9 mouse cellular contexts compared by ENCODE assay signal in genomic region chr10:70186136-70186535, GRCm38 (mm10). TPM values are rescaled to one million over a fixed set of nuclear protein-coding genes. Genes with fewer than 3 reads are reported as not detected.
DNase-seq lines count a peak whose midpoint lies in the region; ATAC-seq and TF ChIP-seq lines count a peak whose summit lies in the region.
"Had no signal": no experiment of that assay in that cellular context is flagged by ENCODE, and none has a peak within 500 bp of the region (broad histone marks: within the 10 kb centered on the region; RNA-seq: fewer than 3 reads in every experiment).

No protein-coding gene starts in this region.

- no peaks in the 10 kb centered on the region for H3K79me2 ChIP-seq in heart, adult 2 months (replicated peaks; ENCODE audit: control insufficient read depth, insufficient read depth, low read length)

- no peak for TF ChIP-seq EP300 in heart, adult 2 months (IDR thresholded peaks at IDR 0.05; ENCODE audit: insufficient read depth, low read depth, low read length)
- TF ChIP-seq EP300 in lung, postnatal 0 days (IDR thresholded peaks at IDR 0.05) = no peak

- 67% methylated on average over 9 of the region's 9 CpGs for WGBS in heart, adult 2 months
- 71% methylated on average over 9 of the region's 9 CpGs for WGBS in heart, embryonic 11.5 days (ENCODE audit: insufficient replicate concordance)
- WGBS in lung, postnatal 0 days = 63% methylated on average over 9 of the region's 9 CpGs

- no peak overlapping the region for H3K4me3 ChIP-seq in heart, adult 2 months
- H3K4me3 ChIP-seq in heart, embryonic 11.5 days (ENCODE audit: low read depth, low read length) = no peak overlapping the region
- H3K4me3 ChIP-seq in lung, postnatal 0 days (ENCODE audit: low read depth, low read length) = no peak overlapping the region

- no peaks in the 10 kb centered on the region for H3K27me3 ChIP-seq in heart, adult 2 months (ENCODE audit: control insufficient read depth, insufficient read depth, low read length)
- no peaks in the 10 kb centered on the region for H3K27me3 ChIP-seq in heart, embryonic 11.5 days (ENCODE audit: control insufficient read depth, insufficient read depth, low read length)
- H3K27me3 ChIP-seq in lung, postnatal 0 days (replicated peaks; ENCODE audit: insufficient read depth, low read length) = no peaks in the 10 kb centered on the region

- H3K9me3 ChIP-seq in heart, embryonic 11.5 days (replicated peaks; ENCODE audit: control insufficient read depth, low read length) = no peaks in the 10 kb centered on the region
- no peaks in the 10 kb centered on the region for H3K9me3 ChIP-seq in lung, postnatal 0 days (ENCODE audit: low read length)

- no peak overlapping the region for H3K4me2 ChIP-seq in heart, embryonic 11.5 days
- H3K4me2 ChIP-seq in lung, postnatal 0 days (replicated peaks; ENCODE audit: low read depth, low read length) = no peak overlapping the region

- DNase-seq in heart, adult 2 months = peak in 1 of 2 experiments; percentile 56
- DNase-seq in urinary bladder, postnatal 14 days (ENCODE audit: low spot score) = peak; percentile 51
- no peak for DNase-seq in urinary bladder, postnatal 4 days (ENCODE audit: low spot score in 2 of 2)
- peak; percentile 34 for DNase-seq in gastrocnemius, postnatal 14 days
- peak; percentile 52 for DNase-seq in lung, postnatal 0 days (ENCODE audit: low spot score)
- DNase-seq in thymus, postnatal 36 days = peak; percentile 27 to 43
- no peak for DNase-seq in frontal cortex, postnatal 25 days (ENCODE audit: low spot score in 2 of 2)

- peak; percentile 83 for TF ChIP-seq CTCF in heart, adult 2 months (IDR thresholded peaks at IDR 0.05)
- peak; percentile 78 for TF ChIP-seq CTCF in lung, postnatal 0 days (IDR thresholded peaks at IDR 0.05)

- TF ChIP-seq POLR2A in heart, adult 2 months (IDR thresholded peaks at IDR 0.05; ENCODE audit: insufficient read depth, low read depth, low read length) = no peak

- no peak overlapping the region for H3K27ac ChIP-seq in heart, adult 2 months
- H3K27ac ChIP-seq in heart, embryonic 11.5 days (ENCODE audit: low read depth, low read length) = no peak overlapping the region
- no peak overlapping the region for H3K27ac ChIP-seq in lung, postnatal 0 days (ENCODE audit: low read length)

- H3K36me3 ChIP-seq in heart, adult 2 months (ENCODE audit: control insufficient read depth, insufficient read depth, low read length) = no peaks in the 10 kb centered on the region
- H3K36me3 ChIP-seq in heart, embryonic 11.5 days (ENCODE audit: control insufficient read depth, insufficient read depth, low read length) = peaks cover 24% of the 10 kb centered on the region
- peaks cover 12% of the 10 kb centered on the region for H3K36me3 ChIP-seq in lung, postnatal 0 days (ENCODE audit: insufficient read depth, low read length)

- peaks cover 18% of the 10 kb centered on the region for H3K4me1 ChIP-seq in heart, adult 2 months (ENCODE audit: control insufficient read depth, insufficient read depth, low read length)
- H3K4me1 ChIP-seq in heart, embryonic 11.5 days (ENCODE audit: control insufficient read depth, insufficient read depth, low read length) = peaks cover 3% of the 10 kb centered on the region; the same call in 1 of the 2 replicates
- H3K4me1 ChIP-seq in lung, postnatal 0 days (ENCODE audit: insufficient read depth, low read depth, low read length) = peaks cover 4% of the 10 kb centered on the region; the same call in 1 of the 2 replicates

- no peak overlapping the region for H3K9ac ChIP-seq in heart, adult 2 months (ENCODE audit: low read depth, low read length)
- no peak overlapping the region for H3K9ac ChIP-seq in heart, embryonic 11.5 days (ENCODE audit: low read depth, low read length)
- H3K9ac ChIP-seq in lung, postnatal 0 days (replicated peaks; ENCODE audit: low read depth) = no peak overlapping the region

- intact Hi-C loops in heart, adult 2 months (cut with DNase I) = loop anchor here (5.0 kb wide), 2 partner anchors 89 to 299 kb away; partner anchors contain the start of gene Ccdc6
- intact Hi-C loops in gastrocnemius, postnatal 14 days (cut with DNase I; ENCODE audit: low total_unique reads) = no loop called here

- ATAC-seq in heart, embryonic 11.5 days (replicated peaks; ENCODE audit: insufficient number of reproducible peaks, low FRiP score, low TSS enrichment) = no peak
- ATAC-seq in lung, postnatal 0 days = peak; percentile 13; the same call in 1 of the 2 replicates

RNA-seq across cellular contexts. Expression of gene Mrln, which starts 18.3 kb away (rescaled TPM):
- total RNA-seq in heart, adult 2 months (2021) = 1 to 10 TPM; 3.0 to 3.4 TPM
- polyA plus RNA-seq in heart, adult 2 months (2012; rRNA removed) = 4.1 and 5.2 TPM in 2 replicates
- 0.49 and 0.77 TPM in 2 replicates for polyA plus RNA-seq in heart, embryonic 11.5 days (2014; fragmentation: Nextera tagmentation; extraction: Ambion mirVana)
- 100 to 1,000 TPM in 1 of 2 experiments, 10 to 100 TPM in 1; 97.0 to 105 TPM for total RNA-seq in gastrocnemius, postnatal 14 days (2021)
- 1.6 and 1.8 TPM in 2 replicates for polyA plus RNA-seq in lung, postnatal 0 days (2015; fragmentation: Nextera tagmentation; extraction: Ambion mirVana)
- total RNA-seq: left cerebral cortex, postnatal 14 days had no signal

RNA-seq across cellular contexts. Expression of gene Slc16a9, which starts 58.8 kb away (rescaled TPM):
- total RNA-seq in heart, adult 2 months (2021) = 1 to 10 TPM; 3.1 to 3.2 TPM
- 4.6 and 5.7 TPM in 2 replicates for polyA plus RNA-seq in heart, adult 2 months (2012; rRNA removed)
- polyA plus RNA-seq in heart, embryonic 11.5 days (2014; fragmentation: Nextera tagmentation; extraction: Ambion mirVana) = 0.53 and 0.79 TPM in 2 replicates
- total RNA-seq in gastrocnemius, postnatal 14 days (2021) = 1 to 10 TPM; 5.9 to 6.0 TPM
- polyA plus RNA-seq in lung, postnatal 0 days (2015; fragmentation: Nextera tagmentation; extraction: Ambion mirVana) = 24.8 and 25.4 TPM in 2 replicates

Comparison
In these comparisons a context has a peak if more than half of its experiments do, and no peak if none do; other contexts are left out.
1. DNase-seq: peak in urinary bladder, postnatal 14 days (single experiment), gastrocnemius, postnatal 14 days (single experiment), lung, postnatal 0 days (single experiment) and thymus, postnatal 36 days (2 of 2); none in urinary bladder, postnatal 4 days (0 of 2) and frontal cortex, postnatal 25 days (0 of 2).